Mouse (Mus musculus): ENCODE data around the gene B4galt7. TPM values are rescaled to one million over a fixed set of nuclear protein-coding genes. Genes with fewer than 3 reads are reported as not detected.
"Not testable (repeated sequence)": the region's sequence is repeated elsewhere in the genome, so short reads cannot be mapped to it uniquely, and the experiment has no call there.

B4galt7 gene
- polyA plus RNA-seq, 1 experiment from 2014 or later = 34.0 TPM

DNA sequence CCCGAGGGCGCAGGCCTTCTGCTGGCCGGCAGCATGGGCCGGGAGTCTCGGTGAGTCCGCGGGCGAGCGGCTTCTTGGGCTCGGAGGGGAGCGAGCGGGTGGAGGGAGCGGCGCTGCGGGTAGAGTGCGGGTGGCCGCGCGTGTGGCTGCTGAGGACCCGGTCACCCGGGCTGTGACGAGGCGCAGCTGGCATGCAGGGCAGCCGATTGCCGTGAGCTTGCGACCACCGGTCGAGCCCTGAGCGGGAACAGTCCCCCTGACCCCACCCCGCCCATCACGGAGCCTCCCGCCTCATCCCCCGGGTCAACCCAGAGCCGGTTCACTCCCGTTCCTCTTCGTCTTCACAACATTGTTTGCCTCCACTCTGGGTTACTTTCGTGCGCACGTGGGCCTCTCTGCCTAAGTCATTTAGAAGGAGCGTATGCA is 35.5 kb downstream of the B4galt7 start:
- 0% methylated on average over 40 of the region's 40 CpGs for WGBS
- Histone ChIP-seq H3K4me3 (peak overlapping the region; percentile 98), H3K4me1 (peaks cover 15% of the 10 kb centered on the region), H3K9me3 (no peaks in the 10 kb centered on the region), H3K36me3 (peaks cover 57% of the 10 kb centered on the region), H3K4me2 (peak overlapping the region; percentile 69), H3K9ac (peak overlapping the region; percentile 93), H3K27me3 (no peaks in the 10 kb centered on the region), H3K27ac (no peak overlapping the region)
- ATAC-seq (ENCODE audit: insufficient number of reproducible peaks, low FRiP score, low TSS enrichment, low read depth) = 0 out of 2 replicates have a peak, but pooled peaks have one; percentile 55

DNA sequence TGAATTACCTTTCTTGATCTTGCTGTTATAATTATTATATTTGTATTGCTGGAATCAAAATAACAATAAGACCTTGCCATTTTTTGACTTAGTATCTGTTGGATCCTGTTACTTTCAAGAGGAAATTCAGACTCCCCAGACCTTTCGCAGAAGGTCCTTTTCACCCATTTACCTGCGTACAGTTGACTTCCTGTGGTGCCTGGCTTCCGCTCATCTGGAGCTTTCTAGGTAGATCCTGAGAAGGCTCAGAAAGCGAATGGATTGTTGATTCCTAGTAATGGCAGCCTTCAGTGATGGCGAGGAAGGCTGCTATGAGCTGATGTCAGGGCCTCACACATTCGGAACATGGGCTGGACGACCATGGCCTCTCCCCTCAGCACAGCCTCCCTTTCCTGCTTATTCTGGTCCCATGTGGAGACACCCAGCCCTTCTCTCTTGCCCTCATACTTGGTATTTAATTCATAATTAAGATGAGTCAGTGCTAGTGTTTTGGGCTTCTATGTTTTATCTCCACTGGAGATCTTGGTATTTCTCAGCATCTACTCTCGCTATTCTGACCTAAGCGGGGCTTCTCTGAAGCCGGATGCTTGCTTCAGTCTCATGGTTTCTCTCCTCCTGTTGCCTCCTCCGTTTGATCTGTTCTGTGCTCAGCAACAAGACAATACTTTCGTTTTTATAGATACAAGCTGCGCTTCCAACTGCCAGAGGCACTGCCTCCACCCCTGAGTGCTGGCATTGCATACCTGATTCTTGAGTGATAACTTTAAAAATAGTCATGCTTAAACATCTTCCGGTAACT is 36.7 kb downstream of the B4galt7 start:
- peak overlapping the region; percentile 98 for H3K4me3 ChIP-seq
- no peak overlapping the region for H3K9ac ChIP-seq
- peaks cover 15% of the 10 kb centered on the region for H3K4me1 ChIP-seq
- no peak overlapping the region for H3K27ac ChIP-seq
- 89% methylated on average over 14 of the region's 14 CpGs for WGBS
- no peaks in the 10 kb centered on the region for H3K27me3 ChIP-seq
- no peaks in the 10 kb centered on the region for H3K9me3 ChIP-seq
- ATAC-seq (ENCODE audit: insufficient number of reproducible peaks, low FRiP score, low TSS enrichment, low read depth) = no peak
- 0 out of 2 replicates have a peak overlapping the region, but pooled peaks have one; percentile 2 for H3K4me2 ChIP-seq
- H3K36me3 ChIP-seq = peaks cover 57% of the 10 kb centered on the region

DNA sequence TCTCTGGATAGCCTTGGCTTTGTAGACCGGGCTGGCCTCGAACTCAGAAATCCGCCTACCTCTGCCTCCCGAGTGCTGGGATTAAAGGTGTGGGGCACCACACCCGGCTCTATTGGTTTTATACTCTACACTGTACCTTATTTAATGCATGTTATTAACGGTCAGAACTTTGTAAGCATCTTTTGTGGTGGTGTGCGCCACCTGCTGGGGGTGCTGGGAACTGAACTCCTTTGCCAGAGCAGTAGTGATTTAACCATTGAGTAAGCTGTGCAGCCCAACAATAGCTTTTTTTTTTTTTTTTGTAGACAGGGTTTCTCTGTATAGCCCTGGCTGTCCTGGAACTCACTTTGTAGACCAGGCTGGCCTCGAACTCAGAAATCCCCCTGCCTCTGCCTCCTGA is 40.8 kb downstream of the B4galt7 start:
- H3K27ac ChIP-seq; H3K9me3 ChIP-seq; H3K4me3 ChIP-seq; ATAC-seq (ENCODE audit: insufficient number of reproducible peaks, low FRiP score, low TSS enrichment, low read depth); H3K27me3 ChIP-seq; H3K4me1 ChIP-seq; H3K4me2 ChIP-seq; H3K9ac ChIP-seq: not testable (repeated sequence)
- WGBS = 45% methylated on average over 8 of the region's 8 CpGs
- peaks cover 66% of the 10 kb centered on the region for H3K36me3 ChIP-seq

DNA sequence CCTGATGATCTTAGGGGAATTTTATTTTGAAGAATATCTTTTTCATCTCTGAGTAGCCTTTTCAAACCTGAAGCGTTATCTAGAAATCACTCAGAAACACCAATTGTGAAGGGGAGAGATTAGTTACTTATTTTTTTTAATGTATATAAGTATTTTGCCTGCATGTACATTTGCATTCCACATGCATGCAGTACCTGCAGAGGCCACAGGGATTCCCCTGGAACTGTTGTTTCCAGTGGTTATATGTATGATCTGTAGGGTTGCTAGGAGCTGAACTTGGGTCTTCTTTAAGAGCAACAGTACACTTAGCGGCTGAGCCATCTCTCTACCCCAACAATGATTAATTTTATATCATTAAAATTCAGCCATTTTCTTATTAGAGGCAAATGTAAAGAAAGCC is 44.8 kb downstream of the B4galt7 start:
- no peaks in the 10 kb centered on the region for H3K4me1 ChIP-seq
- H3K4me3 ChIP-seq = no peak overlapping the region
- H3K36me3 ChIP-seq = peaks cover 82% of the 10 kb centered on the region
- ATAC-seq (ENCODE audit: insufficient number of reproducible peaks, low FRiP score, low TSS enrichment, low read depth) = no peak
- H3K9ac ChIP-seq = no peak overlapping the region
- H3K27me3 ChIP-seq = no peaks in the 10 kb centered on the region
- no peak overlapping the region for H3K4me2 ChIP-seq
- no peaks in the 10 kb centered on the region for H3K9me3 ChIP-seq
- whole genome bisulfite sequencing = 88% methylated on average over 2 of the region's 2 CpGs
- no peak overlapping the region for H3K27ac ChIP-seq

DNA sequence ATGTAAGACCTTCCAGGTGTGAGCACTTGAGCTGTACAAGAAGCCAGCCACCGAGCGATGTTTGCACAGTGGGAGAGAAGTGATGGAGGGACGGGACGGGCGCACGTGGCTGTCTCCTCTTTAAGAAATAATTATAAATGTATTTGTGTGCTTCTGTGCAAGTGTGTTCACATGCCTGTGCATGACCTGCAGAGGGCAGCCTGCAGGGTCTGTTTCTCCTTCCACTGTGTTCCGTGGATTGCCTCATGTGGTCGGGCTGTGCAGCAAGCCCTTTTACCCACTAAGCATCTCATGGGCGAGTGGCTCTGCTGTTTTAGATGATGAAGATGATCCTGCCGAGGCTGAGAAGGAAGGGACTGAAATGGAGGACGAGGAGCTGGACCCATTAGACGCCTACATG is 50.4 kb downstream of the B4galt7 start:
- no peaks in the 10 kb centered on the region for H3K9me3 ChIP-seq
- H3K36me3 ChIP-seq = peaks cover 97% of the 10 kb centered on the region
- H3K4me2 ChIP-seq = no peak overlapping the region
- 86% methylated on average over 12 of the region's 12 CpGs for WGBS
- no peak overlapping the region for H3K4me3 ChIP-seq
- no peaks in the 10 kb centered on the region for H3K4me1 ChIP-seq
- ATAC-seq (ENCODE audit: insufficient number of reproducible peaks, low FRiP score, low TSS enrichment, low read depth) = no peak
- H3K27me3 ChIP-seq = no peaks in the 10 kb centered on the region
- H3K27ac ChIP-seq = no peak overlapping the region
- H3K9ac ChIP-seq = no peak overlapping the region

DNA sequence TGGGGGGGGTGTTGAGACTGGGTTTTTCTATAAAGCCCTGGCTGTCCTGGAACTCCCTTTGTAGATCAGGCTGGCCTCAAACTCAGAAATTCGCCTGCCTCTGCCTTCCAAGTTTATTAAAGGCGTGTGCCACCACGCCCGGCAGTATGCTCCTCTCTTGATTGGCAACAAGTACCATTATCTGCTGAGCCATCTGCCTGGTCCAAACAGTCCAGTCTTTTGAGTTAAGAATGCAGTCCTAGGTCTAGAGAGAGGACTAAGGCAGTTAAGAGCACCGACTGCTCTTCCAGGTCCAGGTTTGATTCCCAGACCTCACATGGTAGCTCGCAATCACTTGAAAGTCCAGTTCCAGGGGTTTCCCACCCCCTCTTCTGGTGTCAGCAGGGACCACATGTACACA is 51.3 kb downstream of the B4galt7 start:
- H3K4me2 ChIP-seq = no peak overlapping the region
- no peaks in the 10 kb centered on the region for H3K27me3 ChIP-seq
- 88% methylated on average over 6 of the region's 6 CpGs for WGBS
- H3K4me1 ChIP-seq = no peaks in the 10 kb centered on the region
- no peak overlapping the region for H3K9ac ChIP-seq
- H3K4me3 ChIP-seq = no peak overlapping the region
- peaks cover 97% of the 10 kb centered on the region for H3K36me3 ChIP-seq
- ATAC-seq (ENCODE audit: insufficient number of reproducible peaks, low FRiP score, low TSS enrichment, low read depth) = no peak
- no peaks in the 10 kb centered on the region for H3K9me3 ChIP-seq
- H3K27ac ChIP-seq = no peak overlapping the region

Other genes starting within 250 kb of the B4galt7 start
- 104 and 109 TPM in 2 replicates for gene Lman2, start 237.1 kb upstream of the B4galt7 start, polyA plus RNA-seq (2015; fragmentation: Nextera tagmentation; extraction: Ambion mirVana)
- gene Rgs14, start 230.2 kb upstream of the B4galt7 start, polyA plus RNA-seq (2015; fragmentation: Nextera tagmentation; extraction: Ambion mirVana) = 1.4 and 2.4 TPM in 2 replicates
- gene Slc34a1, start 201.7 kb upstream of the B4galt7 start, polyA plus RNA-seq (2015; fragmentation: Nextera tagmentation; extraction: Ambion mirVana) = 0.20 TPM in 1 of 2 replicates, not detected in the other
- not detected in 2 replicates for gene Pfn3, start 184.7 kb upstream of the B4galt7 start, polyA plus RNA-seq (2015; fragmentation: Nextera tagmentation; extraction: Ambion mirVana)
- gene F12, start 173.1 kb upstream of the B4galt7 start, polyA plus RNA-seq (2015; fragmentation: Nextera tagmentation; extraction: Ambion mirVana) = 0.17 TPM in 1 of 2 replicates, not detected in the other
- 34.3 and 39.0 TPM in 2 replicates for gene Grk6, start 154.8 kb upstream of the B4galt7 start, polyA plus RNA-seq (2015; fragmentation: Nextera tagmentation; extraction: Ambion mirVana)
- 0.38 and 1.2 TPM in 2 replicates for gene Prr7, start 135.6 kb upstream of the B4galt7 start, polyA plus RNA-seq (2015; fragmentation: Nextera tagmentation; extraction: Ambion mirVana)
- 162 and 172 TPM in 2 replicates for gene Dbn1, start 111.8 kb upstream of the B4galt7 start, polyA plus RNA-seq (2015; fragmentation: Nextera tagmentation; extraction: Ambion mirVana)
- gene Pdlim7, start 86.2 kb upstream of the B4galt7 start, polyA plus RNA-seq (2015; fragmentation: Nextera tagmentation; extraction: Ambion mirVana) = 147 and 213 TPM in 2 replicates
- 4.7 and 5.7 TPM in 2 replicates for gene Dok3, start 70.6 kb upstream of the B4galt7 start, polyA plus RNA-seq (2015; fragmentation: Nextera tagmentation; extraction: Ambion mirVana)
- 56.1 and 56.7 TPM in 2 replicates for gene Ddx41, start 63.2 kb upstream of the B4galt7 start, polyA plus RNA-seq (2015; fragmentation: Nextera tagmentation; extraction: Ambion mirVana)
- 34.8 and 35.4 TPM in 2 replicates for gene Fam193b, start 28.8 kb upstream of the B4galt7 start, polyA plus RNA-seq (2015; fragmentation: Nextera tagmentation; extraction: Ambion mirVana)
- 214 and 263 TPM in 2 replicates for gene Tmed9, start 26.2 kb upstream of the B4galt7 start, polyA plus RNA-seq (2015; fragmentation: Nextera tagmentation; extraction: Ambion mirVana)
- 56.0 and 57.8 TPM in 2 replicates for gene Caml, start 23.1 kb downstream of the B4galt7 start, polyA plus RNA-seq (2015; fragmentation: Nextera tagmentation; extraction: Ambion mirVana)
- gene Ddx46, start 35.1 kb downstream of the B4galt7 start, polyA plus RNA-seq (2015; fragmentation: Nextera tagmentation; extraction: Ambion mirVana) = 30.7 and 33.4 TPM in 2 replicates
- gene B230219D22Rik, start 93.2 kb downstream of the B4galt7 start, polyA plus RNA-seq (2015; fragmentation: Nextera tagmentation; extraction: Ambion mirVana) = 47.0 and 54.3 TPM in 2 replicates
- gene Txndc15, start 114.8 kb downstream of the B4galt7 start, polyA plus RNA-seq (2015; fragmentation: Nextera tagmentation; extraction: Ambion mirVana) = 101 and 103 TPM in 2 replicates
- gene Pcbd2, start 127.5 kb downstream of the B4galt7 start, polyA plus RNA-seq (2015; fragmentation: Nextera tagmentation; extraction: Ambion mirVana) = 44.3 and 44.5 TPM in 2 replicates
- 0.22 TPM in 1 of 2 replicates, not detected in the other for gene Catsper3, start 184.7 kb downstream of the B4galt7 start, polyA plus RNA-seq (2015; fragmentation: Nextera tagmentation; extraction: Ambion mirVana)
- gene Pitx1, start 236.3 kb downstream of the B4galt7 start, polyA plus RNA-seq (2015; fragmentation: Nextera tagmentation; extraction: Ambion mirVana) = 22.6 and 37.5 TPM in 2 replicates

Measured in limb, embryonic 15.5 days (tissue).